Mouse (Mus musculus) erythroblast, embryonic 14.5 days (primary cell): Measurements from ENCODE around the gene Pold4.

Source experiments
- GATA1 ChIP-seq: IDR thresholded peaks from 2 replicates; pipeline ENCODE4 v1.6.1; 2012; ENCODE audit warnings: low read length, inconsistent platforms, mixed read lengths
- TAL1 ChIP-seq: IDR thresholded peaks from 3 replicates; pipeline ENCODE4 v1.6.1; 2012; ENCODE audit warnings: low read length, inconsistent platforms, mixed read lengths

DNA sequence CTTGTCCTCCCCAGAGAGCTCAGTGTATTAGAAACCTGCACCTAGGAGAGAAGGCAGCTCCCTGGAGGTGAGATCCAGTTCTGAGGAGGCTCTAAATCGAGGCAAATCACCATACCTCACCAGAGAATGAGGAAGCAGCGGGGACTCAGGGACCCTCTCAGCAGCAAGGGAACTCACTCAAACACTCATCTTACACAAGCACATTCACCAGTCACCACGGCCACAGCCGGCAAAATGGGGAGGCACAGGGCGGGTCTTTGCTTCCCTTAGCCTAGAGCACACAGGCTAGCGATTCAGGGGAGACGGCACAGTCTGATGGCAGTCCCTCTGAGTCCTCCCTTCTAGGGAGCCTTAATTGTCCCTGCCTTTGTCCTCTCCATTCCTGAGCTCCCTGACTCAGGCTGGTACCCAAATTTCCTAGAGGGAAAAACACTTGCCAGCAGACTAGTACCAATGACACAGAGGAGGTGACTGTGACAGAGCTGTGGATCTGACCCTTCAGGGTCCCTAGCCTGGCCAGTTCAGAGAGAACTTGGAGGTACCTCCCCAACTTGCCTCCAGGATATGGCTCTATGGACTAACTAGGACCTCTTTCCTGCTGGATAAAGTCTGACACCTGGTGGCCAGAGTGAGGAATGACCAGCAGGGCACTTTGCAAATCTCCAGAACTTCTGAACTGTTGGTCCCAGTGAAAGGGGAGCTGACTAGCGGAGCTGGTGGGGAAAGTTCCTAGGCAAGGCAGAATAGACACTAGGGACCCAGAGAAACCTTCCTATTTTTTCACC is 3.6 kb upstream of the Pold4 start:
- TF ChIP-seq GATA1 (no peak), TAL1 (no peak)
